Mouse (Mus musculus): ENCODE data around the gene Cyb5r1. TPM values are rescaled to one million over a fixed set of nuclear protein-coding genes. Genes with fewer than 3 reads are reported as not detected.

The Cyb5r1 gene
- total RNA-seq (2023) = 17.5 TPM

DNA sequence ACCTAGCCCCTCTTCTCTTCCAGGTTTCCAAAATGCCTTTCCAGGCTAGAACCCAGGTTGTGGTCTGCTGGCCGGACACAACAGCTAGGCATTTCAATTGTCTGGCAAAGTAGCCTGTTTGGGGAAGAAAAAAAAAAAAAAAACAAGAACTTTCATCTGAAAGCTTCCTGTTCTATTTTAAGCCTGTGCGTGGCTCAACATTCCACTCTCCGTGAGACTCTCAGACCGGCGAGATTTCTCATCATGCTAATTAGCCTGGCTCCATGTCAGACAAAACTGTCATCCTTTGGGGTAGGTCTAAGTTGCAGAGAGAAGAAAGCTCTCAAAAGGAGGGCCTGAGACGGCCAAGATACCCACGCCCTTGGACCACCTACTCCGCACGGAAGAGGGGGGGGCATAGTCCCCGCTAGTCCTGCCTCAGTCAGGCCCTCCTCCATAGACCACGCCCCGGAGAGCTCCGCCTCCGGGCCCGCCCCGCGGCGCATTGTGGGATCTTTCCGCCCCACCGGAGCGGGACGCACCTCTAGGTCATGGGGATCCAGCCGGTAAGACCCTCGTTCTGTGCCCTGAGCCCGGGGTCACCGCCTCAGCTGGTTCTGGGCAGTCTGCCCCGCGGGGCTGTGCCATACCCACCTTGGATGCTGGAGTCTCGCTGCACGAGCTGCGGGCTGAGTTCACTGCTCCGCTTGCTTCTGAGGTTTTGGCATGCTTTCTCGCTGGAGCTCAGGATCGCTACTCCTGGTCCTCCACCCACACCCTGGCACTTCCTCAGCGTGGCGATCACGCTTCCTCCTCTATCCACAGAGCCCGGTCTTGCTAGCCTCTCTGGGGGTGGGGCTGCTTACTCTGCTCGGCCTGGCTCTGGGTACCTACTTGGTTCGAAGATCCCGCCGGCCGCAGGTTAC lies at the start of gene Cyb5r1:
TSS of gene Cyb5r1 (plus strand) at position 51 of the 905 bp plus-strand sequence.

DNA sequence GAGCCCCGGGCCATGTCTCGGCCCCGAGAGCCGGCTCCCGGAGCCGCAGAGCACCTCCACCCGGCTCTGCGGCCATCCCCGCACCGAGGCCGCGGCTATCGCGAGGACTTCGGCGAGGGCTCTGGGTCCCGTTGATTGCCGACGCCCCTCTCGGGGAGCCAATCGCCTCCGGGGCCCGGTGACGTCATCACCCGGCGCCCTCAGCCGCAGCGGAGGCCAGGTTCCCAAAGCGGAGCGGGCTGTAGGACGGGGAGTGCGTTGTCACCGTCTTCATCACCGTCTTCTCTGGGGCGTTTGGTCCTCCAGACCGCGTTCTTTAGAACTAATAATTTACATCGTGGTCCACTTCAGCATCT lies 43.5 kb upstream of the Cyb5r1 start, which contains the start of gene Tmem183a:
TSS of gene Tmem183a (minus strand) at position 123 of the 356 bp plus-strand sequence.

DNA sequence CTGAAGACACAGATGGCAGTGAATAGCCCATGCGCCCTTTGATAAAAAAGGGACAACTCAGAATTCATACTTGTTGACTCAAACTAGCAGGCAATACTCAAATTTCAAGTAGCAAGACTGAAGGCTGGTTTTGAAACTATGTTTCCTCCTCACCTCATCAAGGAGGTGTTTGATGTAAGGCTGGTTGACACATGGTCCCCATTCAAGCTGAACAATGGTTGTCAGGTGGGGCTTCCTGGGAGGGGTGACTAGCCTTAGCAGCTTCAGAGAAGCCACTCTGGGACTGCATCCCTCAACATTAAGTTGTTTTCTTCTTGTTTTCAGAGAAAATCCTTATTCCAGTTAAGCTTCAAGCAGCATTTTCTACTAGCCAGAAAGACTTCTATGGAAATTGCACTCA lies 19.7 kb upstream of the Cyb5r1 start, which contains the start of gene 4933406M09Rik:
TSS of gene 4933406M09Rik (plus strand) at position 275 of the 400 bp plus-strand sequence.

GRCm38 (mm10) chr1:134415168-134415831 lies 9.9 kb downstream of the Cyb5r1 start, which contains the start of gene Adipor1:
Adipor1 (plus strand) TSS chr1:134415378.

GRCm38 (mm10) chr1:134454904-134455824 lies 49.8 kb downstream of the Cyb5r1 start, which contains the start of gene Klhl12:
Klhl12 (plus strand) TSS chr1:134455531.

Other genes starting within 250 kb of the Cyb5r1 start
- gene Chil1, start 223.4 kb upstream of the Cyb5r1 start, total RNA-seq (2023) = 1.0 TPM
- not detected for gene Mybph, start 212.1 kb upstream of the Cyb5r1 start, total RNA-seq (2023)
- not detected for gene Adora1, start 170.1 kb upstream of the Cyb5r1 start, total RNA-seq (2023)
- gene Myog, start 115.6 kb upstream of the Cyb5r1 start, total RNA-seq (2023) = not detected
- 0.95 TPM for gene Ppfia4, start 72.6 kb upstream of the Cyb5r1 start, total RNA-seq (2023)
- gene Tmem183a, start 43.6 kb upstream of the Cyb5r1 start, total RNA-seq (2023) = 69.8 TPM
- not detected for gene 4933406M09Rik, start 19.6 kb upstream of the Cyb5r1 start, total RNA-seq (2023)
- gene Adipor1, start 9.8 kb downstream of the Cyb5r1 start, total RNA-seq (2023) = 77.8 TPM
- 40.0 TPM for gene Klhl12, start 50.0 kb downstream of the Cyb5r1 start, total RNA-seq (2023)
- 19.6 TPM for gene Rabif, start 89.1 kb downstream of the Cyb5r1 start, total RNA-seq (2023)
- gene Mgat4e, start 144.1 kb downstream of the Cyb5r1 start, total RNA-seq (2023) = not detected
- 47.7 TPM for gene Kdm5b, start 154.6 kb downstream of the Cyb5r1 start, total RNA-seq (2023)
- not detected for gene Syt2, start 241.1 kb downstream of the Cyb5r1 start, total RNA-seq (2023)

Data from CD8-positive naive resting alpha-beta T cell, adult 57 days (primary cell).